ENCODE assay signal across 8 mouse cellular contexts in genomic region chr11:96285771-96286738, GRCm38 (mm10). TPM values are rescaled to one million over a fixed set of nuclear protein-coding genes. Genes with fewer than 3 reads are reported as not detected.
A peak's percentile ranks its signal among the peaks of the same experiment; 100 is the strongest.
DNase-seq lines count a peak whose midpoint lies in the region; ATAC-seq and TF ChIP-seq lines count a peak whose summit lies in the region.

Gene Hoxb7 (plus strand): TSS chr11:96286623.

- H3K9me3 ChIP-seq in hindbrain, embryonic 10.5 days = no peaks in the 10 kb centered on the region
- H3K9me3 ChIP-seq in limb, embryonic 13.5 days = no peaks in the 10 kb centered on the region
- no peaks in the 10 kb centered on the region for H3K9me3 ChIP-seq in stomach, embryonic 14.5 days (ENCODE audit: control insufficient read depth, low read depth, low read length)

- no peak within 1 kb of the TSS for H3K27ac ChIP-seq in hindbrain, embryonic 10.5 days
- H3K27ac ChIP-seq in limb, embryonic 13.5 days = no peak within 1 kb of the TSS; the same call in 1 of the 2 replicates
- H3K27ac ChIP-seq in stomach, embryonic 14.5 days (ENCODE audit: low read length) = peak within 1 kb of the TSS; percentile 89
- H3K27ac ChIP-seq in layer of hippocampus, adult 2 months = no peak within 1 kb of the TSS

- peak within 1 kb of the TSS; percentile 37 for H3K4me3 ChIP-seq in hindbrain, embryonic 10.5 days
- H3K4me3 ChIP-seq in limb, embryonic 13.5 days = peak within 1 kb of the TSS; percentile 36
- peak within 1 kb of the TSS; percentile 43 for H3K4me3 ChIP-seq in stomach, embryonic 14.5 days (ENCODE audit: low read depth, low read length)
- no peak within 1 kb of the TSS for H3K4me3 ChIP-seq in layer of hippocampus, adult 2 months

- no peaks in the 10 kb centered on the region for H3K36me3 ChIP-seq in hindbrain, embryonic 10.5 days
- no peaks in the 10 kb centered on the region for H3K36me3 ChIP-seq in limb, embryonic 13.5 days
- no peaks in the 10 kb centered on the region for H3K36me3 ChIP-seq in stomach, embryonic 14.5 days (ENCODE audit: control insufficient read depth, insufficient read depth, low read length)

- ATAC-seq in limb, embryonic 13.5 days (ENCODE audit: low FRiP score, low read depth) = no peak
- no peak for ATAC-seq in stomach, embryonic 14.5 days (ENCODE audit: insufficient number of reproducible peaks, insufficient read depth, low FRiP score, low read depth)
- ATAC-seq in erythroblast, adult 5-6 weeks (replicated peaks; ENCODE audit: low FRiP score, poor library complexity, severe bottlenecking) = no peak

- peak within 1 kb of the TSS; percentile 55 for H3K4me2 ChIP-seq in limb, embryonic 13.5 days (replicated peaks)
- H3K4me2 ChIP-seq in stomach, embryonic 14.5 days (replicated peaks; ENCODE audit: low read depth, low read length) = peak within 1 kb of the TSS; percentile 51

- WGBS in hindbrain, embryonic 10.5 days = under 1% methylated on average over 43 of the region's 43 CpGs
- WGBS in limb, embryonic 13.5 days = under 1% methylated on average over 43 of the region's 43 CpGs
- WGBS in stomach, embryonic 14.5 days = 1% methylated on average over 43 of the region's 43 CpGs

- peaks cover 100% of the 10 kb centered on the region for H3K27me3 ChIP-seq in hindbrain, embryonic 10.5 days (ENCODE audit: insufficient read depth, poor library complexity, severe bottlenecking)
- peaks cover 98% of the 10 kb centered on the region for H3K27me3 ChIP-seq in limb, embryonic 13.5 days
- H3K27me3 ChIP-seq in stomach, embryonic 14.5 days (ENCODE audit: control insufficient read depth, insufficient read depth, low read length) = peaks cover 25% of the 10 kb centered on the region

- H3K4me1 ChIP-seq in hindbrain, embryonic 10.5 days (replicated peaks) = peaks cover 27% of the 10 kb centered on the region
- peaks cover 19% of the 10 kb centered on the region for H3K4me1 ChIP-seq in limb, embryonic 13.5 days
- 0 out of 2 replicates have a peak, but pooled peaks cover 4% of the 10 kb centered on the region for H3K4me1 ChIP-seq in stomach, embryonic 14.5 days (ENCODE audit: control insufficient read depth, insufficient read depth, low read length)

- no peak within 1 kb of the TSS for H3K9ac ChIP-seq in limb, embryonic 13.5 days
- peak within 1 kb of the TSS; percentile 61 for H3K9ac ChIP-seq in stomach, embryonic 14.5 days (replicated peaks; ENCODE audit: low read depth, low read length)

- no peak for TF ChIP-seq CTCF in layer of hippocampus, adult 2 months (conservative IDR thresholded peaks at IDR 0.05)

- DNase-seq in A20 (ENCODE audit: low read depth, low spot score) = peak; percentile 26
- DNase-seq in adrenal gland, adult 18-20 months (ENCODE audit: low spot score in 2 of 2) = peak in 1 of 2 experiments; percentile 74
- peak; percentile 56 for DNase-seq in hindbrain, embryonic 10.5 days (ENCODE audit: low spot score)
- DNase-seq in right cerebral cortex, adult 2 months (ENCODE audit: low spot score in 2 of 2) = no peak
- no peak for DNase-seq in layer of hippocampus, adult 2 months (ENCODE audit: low spot score in 2 of 2)

RNA-seq across cellular contexts. Expression of gene Hoxb7, which starts in this region (rescaled TPM):
- total RNA-seq in adrenal gland, adult 18-20 months (2021) = 10 to 100 TPM; 33.5 to 59.0 TPM
- not detected in 2 replicates for polyA plus RNA-seq in hindbrain, embryonic 10.5 days (2016; fragmentation: Nextera tagmentation; extraction: Ambion mirVana)
- polyA plus RNA-seq in limb, embryonic 13.5 days (2015; fragmentation: Nextera tagmentation; extraction: Ambion mirVana) = 2.0 and 2.2 TPM in 2 replicates
- 8.4 and 14.0 TPM in 2 replicates for polyA plus RNA-seq in stomach, embryonic 14.5 days (2014; fragmentation: Nextera tagmentation; extraction: Ambion mirVana)
- not detected in 2 replicates for total RNA-seq in erythroblast, adult 5-6 weeks (2015; ENCODE audit: low replicate concordance)
- total RNA-seq in erythroblast, adult 5-6 weeks (2017; ENCODE audit: low replicate concordance) = not detected in 2 replicates
- not detected for total RNA-seq in layer of hippocampus, adult 2 months (2021)

Comparison
In these comparisons a context has a peak if more than half of its experiments do, and no peak if none do; other contexts are left out.
1. RNA of gene Hoxb7 (total RNA-seq): 33.5 to 59.0 TPM in adrenal gland, adult 18-20 months; not detected in erythroblast, adult 5-6 weeks and not detected in layer of hippocampus, adult 2 months; every median in the first group is over 10 times any median in the second.
2. Peak in DNase-seq and H3K4me3 ChIP-seq in hindbrain, embryonic 10.5 days; RNA of the gene not detected or under 1 TPM.